Mouse (Mus musculus): ENCODE data around the gene Pepd. TPM values are rescaled to one million over a fixed set of nuclear protein-coding genes. Genes with fewer than 3 reads are reported as not detected.
A peak's percentile ranks its signal among the peaks of the same experiment; 100 is the strongest.

Pepd gene
- polyA plus RNA-seq, 1 experiment from 2014 or later, result 74.2 TPM

GRCm38 (mm10) chr7:35056436-35056864 is 144.3 kb downstream of the Pepd start, which contains the start of gene Cebpg:
Gene Cebpg, minus strand, starts transcription at chr7:35056573.
- ATAC-seq (ENCODE audit: insufficient read depth, low FRiP score, low TSS enrichment), result peak; percentile 99
- WGBS, result under 1% methylated on average over 33 of the region's 53 CpGs
- H3K27ac ChIP-seq (ENCODE audit: low read depth, low read length), result peak within 1 kb of the TSS; percentile 65

GRCm38 (mm10) chr7:35056999-35057398 is 144.8 kb downstream of the Pepd start:
- Histone ChIP-seq H3K4me2 (ENCODE audit: low read depth) (peak overlapping the region; percentile 48), H3K4me1 (ENCODE audit: control insufficient read depth, insufficient read depth, low read length) (peaks cover 7% of the 10 kb centered on the region; the same call in 1 of the 2 replicates), H3K27me3 (ENCODE audit: control insufficient read depth, insufficient read depth, low read length) (no peaks in the 10 kb centered on the region), H3K36me3 (ENCODE audit: control insufficient read depth, insufficient read depth, low read length) (no peaks in the 10 kb centered on the region), H3K9ac (ENCODE audit: low read length) (0 out of 2 replicates have a peak overlapping the region, but pooled peaks have one; percentile 0), H3K9me3 (ENCODE audit: control insufficient read depth, low read length) (no peaks in the 10 kb centered on the region), H3K27ac (ENCODE audit: low read depth, low read length) (no peak overlapping the region), H3K4me3 (ENCODE audit: low read depth, low read length) (peak overlapping the region; percentile 91)
- no peak for DNase-seq (ENCODE audit: low spot score)
- no peak for ATAC-seq (ENCODE audit: insufficient read depth, low FRiP score, low TSS enrichment)
- WGBS, result 30% methylated on average over 10 of the region's 10 CpGs

More at GRCm38 (mm10) chr7:35056436-35056864, 144.3 kb downstream of the Pepd start, which contains the start of gene Cebpg:
- H3K4me3 ChIP-seq (ENCODE audit: low read depth, low read length), result peak within 1 kb of the TSS; percentile 91
- H3K9me3 ChIP-seq (ENCODE audit: control insufficient read depth, low read length), result no peaks in the 10 kb centered on the region
- peak; percentile 95 for DNase-seq (ENCODE audit: low spot score)
- no peaks in the 10 kb centered on the region for H3K36me3 ChIP-seq (ENCODE audit: control insufficient read depth, insufficient read depth, low read length)
- peaks cover 7% of the 10 kb centered on the region; the same call in 1 of the 2 replicates for H3K4me1 ChIP-seq (ENCODE audit: control insufficient read depth, insufficient read depth, low read length)
- H3K27me3 ChIP-seq (ENCODE audit: control insufficient read depth, insufficient read depth, low read length), result no peaks in the 10 kb centered on the region
- peak within 1 kb of the TSS; percentile 89 for H3K9ac ChIP-seq (ENCODE audit: low read length)
- peak within 1 kb of the TSS; percentile 60 for H3K4me2 ChIP-seq (ENCODE audit: low read depth)

GRCm38 (mm10) chr7:35057569-35057968 is 145.4 kb downstream of the Pepd start:
- H3K27ac ChIP-seq (ENCODE audit: low read depth, low read length), result no peak overlapping the region
- 87% methylated on average over 4 of the region's 4 CpGs for WGBS
- DNase-seq (ENCODE audit: low spot score) (no peak), ATAC-seq (ENCODE audit: insufficient read depth, low FRiP score, low TSS enrichment) (no peak)
- H3K4me1 ChIP-seq (ENCODE audit: control insufficient read depth, insufficient read depth, low read length), result peaks cover 7% of the 10 kb centered on the region; the same call in 1 of the 2 replicates
- H3K9me3 ChIP-seq (ENCODE audit: control insufficient read depth, low read length), result no peaks in the 10 kb centered on the region
- H3K4me3 ChIP-seq (ENCODE audit: low read depth, low read length), result no peak overlapping the region
- no peak overlapping the region for H3K4me2 ChIP-seq (ENCODE audit: low read depth)
- no peaks in the 10 kb centered on the region for H3K27me3 ChIP-seq (ENCODE audit: control insufficient read depth, insufficient read depth, low read length)
- no peaks in the 10 kb centered on the region for H3K36me3 ChIP-seq (ENCODE audit: control insufficient read depth, insufficient read depth, low read length)
- no peak overlapping the region for H3K9ac ChIP-seq (ENCODE audit: low read length)

GRCm38 (mm10) chr7:35058329-35058728 is 146.2 kb downstream of the Pepd start:
- no peak overlapping the region for H3K9ac ChIP-seq (ENCODE audit: low read length)
- H3K4me2 ChIP-seq (ENCODE audit: low read depth), result no peak overlapping the region
- H3K4me3 ChIP-seq (ENCODE audit: low read depth, low read length), result no peak overlapping the region
- peaks cover 7% of the 10 kb centered on the region; the same call in 1 of the 2 replicates for H3K4me1 ChIP-seq (ENCODE audit: control insufficient read depth, insufficient read depth, low read length)
- no peaks in the 10 kb centered on the region for H3K36me3 ChIP-seq (ENCODE audit: control insufficient read depth, insufficient read depth, low read length)
- DNase-seq (ENCODE audit: low spot score) (no peak), ATAC-seq (ENCODE audit: insufficient read depth, low FRiP score, low TSS enrichment) (no peak)
- H3K9me3 ChIP-seq (ENCODE audit: control insufficient read depth, low read length), result no peaks in the 10 kb centered on the region
- WGBS, result 76% methylated on average over 1 of the region's 1 CpGs
- no peaks in the 10 kb centered on the region for H3K27me3 ChIP-seq (ENCODE audit: control insufficient read depth, insufficient read depth, low read length)
- no peak overlapping the region for H3K27ac ChIP-seq (ENCODE audit: low read depth, low read length)

GRCm38 (mm10) chr7:35059467-35059866 is 147.3 kb downstream of the Pepd start:
- H3K4me3 ChIP-seq (ENCODE audit: low read depth, low read length), result no peak overlapping the region
- WGBS, result 75% methylated on average over 5 of the region's 5 CpGs
- no peak for DNase-seq (ENCODE audit: low spot score)

GRCm38 (mm10) chr7:35064286-35065258 is 152.4 kb downstream of the Pepd start:
- DNase-seq (ENCODE audit: low spot score), result no peak
- no peaks in the 10 kb centered on the region for H3K27me3 ChIP-seq (ENCODE audit: control insufficient read depth, insufficient read depth, low read length)
- no peak overlapping the region for H3K27ac ChIP-seq (ENCODE audit: low read depth, low read length)
- WGBS, result 84% methylated on average over 14 of the region's 14 CpGs
- H3K4me3 ChIP-seq (ENCODE audit: low read depth, low read length), result no peak overlapping the region
- ATAC-seq (ENCODE audit: insufficient read depth, low FRiP score, low TSS enrichment), result no peak
- H3K4me1 ChIP-seq (ENCODE audit: control insufficient read depth, insufficient read depth, low read length), result no peaks in the 10 kb centered on the region
- no peaks in the 10 kb centered on the region for H3K9me3 ChIP-seq (ENCODE audit: control insufficient read depth, low read length)
- H3K36me3 ChIP-seq (ENCODE audit: control insufficient read depth, insufficient read depth, low read length), result no peaks in the 10 kb centered on the region
- no peak overlapping the region for H3K9ac ChIP-seq (ENCODE audit: low read length)
- no peak overlapping the region for H3K4me2 ChIP-seq (ENCODE audit: low read depth)

More at GRCm38 (mm10) chr7:35059467-35059866, 147.3 kb downstream of the Pepd start:
- peaks cover 7% of the 10 kb centered on the region; the same call in 1 of the 2 replicates for H3K4me1 ChIP-seq (ENCODE audit: control insufficient read depth, insufficient read depth, low read length)
- H3K9ac ChIP-seq (ENCODE audit: low read length), result no peak overlapping the region
- H3K27me3 ChIP-seq (ENCODE audit: control insufficient read depth, insufficient read depth, low read length), result no peaks in the 10 kb centered on the region
- no peak for ATAC-seq (ENCODE audit: insufficient read depth, low FRiP score, low TSS enrichment)
- H3K9me3 ChIP-seq (ENCODE audit: control insufficient read depth, low read length), result no peaks in the 10 kb centered on the region
- H3K36me3 ChIP-seq (ENCODE audit: control insufficient read depth, insufficient read depth, low read length), result no peaks in the 10 kb centered on the region
- no peak overlapping the region for H3K4me2 ChIP-seq (ENCODE audit: low read depth)
- no peak overlapping the region for H3K27ac ChIP-seq (ENCODE audit: low read depth, low read length)

GRCm38 (mm10) chr7:35065958-35066357 is 153.8 kb downstream of the Pepd start:
- Histone ChIP-seq H3K4me1 (ENCODE audit: control insufficient read depth, insufficient read depth, low read length) (no peaks in the 10 kb centered on the region), H3K36me3 (ENCODE audit: control insufficient read depth, insufficient read depth, low read length) (no peaks in the 10 kb centered on the region; the same call in 1 of the 2 replicates), H3K9ac (ENCODE audit: low read length) (no peak overlapping the region), H3K9me3 (ENCODE audit: control insufficient read depth, low read length) (no peaks in the 10 kb centered on the region), H3K27ac (ENCODE audit: low read depth, low read length) (no peak overlapping the region), H3K4me3 (ENCODE audit: low read depth, low read length) (no peak overlapping the region), H3K4me2 (ENCODE audit: low read depth) (no peak overlapping the region), H3K27me3 (ENCODE audit: control insufficient read depth, insufficient read depth, low read length) (no peaks in the 10 kb centered on the region)
- WGBS, result 72% methylated on average over 3 of the region's 3 CpGs
- DNase-seq (ENCODE audit: low spot score) (no peak), ATAC-seq (ENCODE audit: insufficient read depth, low FRiP score, low TSS enrichment) (no peak)

- ATAC-seq (ENCODE audit: insufficient read depth, low FRiP score, low TSS enrichment), result peak; percentile 81
- Histone ChIP-seq H3K4me2 (ENCODE audit: low read depth) (no peak overlapping the region), H3K27ac (ENCODE audit: low read depth, low read length) (no peak overlapping the region), H3K27me3 (ENCODE audit: control insufficient read depth, insufficient read depth, low read length) (no peaks in the 10 kb centered on the region), H3K9me3 (ENCODE audit: control insufficient read depth, low read length) (no peaks in the 10 kb centered on the region), H3K9ac (ENCODE audit: low read length) (no peak overlapping the region), H3K4me3 (ENCODE audit: low read depth, low read length) (no peak overlapping the region), H3K4me1 (ENCODE audit: control insufficient read depth, insufficient read depth, low read length) (no peaks in the 10 kb centered on the region), H3K36me3 (ENCODE audit: control insufficient read depth, insufficient read depth, low read length) (no peaks in the 10 kb centered on the region; the same call in 1 of the 2 replicates)
- 57% methylated on average over 8 of the region's 8 CpGs for WGBS
- DNase-seq (ENCODE audit: low spot score), result peak; percentile 45
These were observed 154.5 kb downstream of the Pepd start for GRCm38 (mm10) chr7:35066640-35067212.

Data from neural tube, embryonic 11.5 days (tissue).